Mouse (Mus musculus) hindbrain, embryonic 10.5 days (tissue): ENCODE measurements around the gene Atg9a. TPM values are rescaled to one million over a fixed set of nuclear protein-coding genes. Genes with fewer than 3 reads are reported as not detected.

Source experiments
- DNase-seq: peaks from one replicate; pipeline ENCODE4 v3.0.0-alpha.2; 2017; ENCODE audit warnings: low spot score
- H3K27ac ChIP-seq: fragments of 300-500 bp; sonication (generic); 2 replicates; pipeline ENCODE4 v1.5.1; 2016; ENCODE audit warnings: mild to moderate bottlenecking, moderate library complexity
- H3K27me3 ChIP-seq: fragments of 300-500 bp; sonication (generic); 2 replicates; pipeline ENCODE4 v1.6.1; 2016; ENCODE audit warnings: mild to moderate bottlenecking; ENCODE audit not compliant: poor library complexity, insufficient read depth, severe bottlenecking
- H3K36me3 ChIP-seq: fragments of 300-500 bp; sonication (generic); 2 replicates; pipeline ENCODE4 v1.6.1; 2016; ENCODE audit warnings: mild to moderate bottlenecking, moderate library complexity
- H3K4me1 ChIP-seq: fragments of 300-500 bp; sonication (generic); replicated peaks from 2 replicates; pipeline ENCODE4 v1.6.1; 2016; ENCODE audit warnings: mild to moderate bottlenecking
- H3K4me3 ChIP-seq: fragments of 300-500 bp; sonication (generic); 2 replicates; pipeline ENCODE4 v1.5.1; 2016; ENCODE audit warnings: mild to moderate bottlenecking, moderate library complexity
- H3K9me3 ChIP-seq: fragments of 300-500 bp; sonication (generic); 2 replicates; pipeline ENCODE4 v1.6.1; 2016; ENCODE audit warnings: mild to moderate bottlenecking, moderate library complexity
- WGBS: fragments of 180-500 bp; shearing (Covaris S2); methylation state at CpG from one replicate; pipeline ENCODE4 v1.1.7; 2016; 5-methylcytosine and 5-hydroxymethylcytosine counted together
- polyA plus RNA-seq: library from polyadenylated mRNA; unstranded; fragments of >200 nt; fragmentation: Nextera tagmentation; extraction: Ambion mirVana; gene quantifications from 2 replicates; pipeline ENCODE4 v1.2.1, GENCODE M21; 2016

Atg9a gene
- polyA plus RNA-seq, 1 experiment from 2014 or later: 32.1 TPM

DNA sequence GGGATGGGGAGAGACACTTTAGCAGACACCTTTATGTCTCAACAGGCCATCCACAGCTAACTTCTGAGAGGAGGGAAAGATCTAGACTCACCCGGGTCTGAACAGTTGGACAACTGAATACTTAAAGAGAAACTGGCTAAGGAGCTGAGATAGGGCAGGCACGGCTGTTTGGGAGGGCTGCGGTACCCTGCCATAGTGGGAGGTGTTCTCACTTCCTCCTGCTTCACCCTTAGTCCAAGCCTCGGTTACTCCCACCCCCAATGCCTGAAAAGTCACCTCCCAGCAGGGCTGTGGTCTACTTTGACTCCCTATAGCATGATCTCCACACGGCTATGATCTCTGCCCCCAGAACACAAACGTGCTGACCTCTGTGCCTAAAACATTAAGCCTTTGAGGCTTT is 31.5 kb upstream of the Atg9a start:
- Histone ChIP-seq H3K4me3 (no peak overlapping the region), H3K9me3 (no peaks in the 10 kb centered on the region), H3K36me3 (no peaks in the 10 kb centered on the region), H3K27ac (no peak overlapping the region), H3K4me1 (peaks cover 15% of the 10 kb centered on the region), H3K27me3 (peaks cover 44% of the 10 kb centered on the region)
- 74% methylated on average over 6 of the region's 6 CpGs for WGBS
- no peak for DNase-seq

GRCm38 (mm10) chr1:75222926-75223325 is 30.9 kb upstream of the Atg9a start:
- WGBS: 86% methylated on average over 6 of the region's 6 CpGs
- H3K27me3 ChIP-seq: peaks cover 50% of the 10 kb centered on the region
- no peak for DNase-seq

GRCm38 (mm10) chr1:75221538-75221937 is 29.5 kb upstream of the Atg9a start:
- Histone ChIP-seq H3K27ac (no peak overlapping the region), H3K4me1 (peaks cover 22% of the 10 kb centered on the region), H3K9me3 (no peaks in the 10 kb centered on the region), H3K36me3 (no peaks in the 10 kb centered on the region), H3K27me3 (peaks cover 64% of the 10 kb centered on the region), H3K4me3 (no peak overlapping the region)
- no peak for DNase-seq
- 86% methylated on average over 3 of the region's 3 CpGs for WGBS

More at GRCm38 (mm10) chr1:75222926-75223325, 30.9 kb upstream of the Atg9a start:
- H3K4me1 ChIP-seq: peaks cover 21% of the 10 kb centered on the region
- no peaks in the 10 kb centered on the region for H3K36me3 ChIP-seq
- H3K27ac ChIP-seq: no peak overlapping the region
- H3K4me3 ChIP-seq: no peak overlapping the region
- H3K9me3 ChIP-seq: no peaks in the 10 kb centered on the region

DNA sequence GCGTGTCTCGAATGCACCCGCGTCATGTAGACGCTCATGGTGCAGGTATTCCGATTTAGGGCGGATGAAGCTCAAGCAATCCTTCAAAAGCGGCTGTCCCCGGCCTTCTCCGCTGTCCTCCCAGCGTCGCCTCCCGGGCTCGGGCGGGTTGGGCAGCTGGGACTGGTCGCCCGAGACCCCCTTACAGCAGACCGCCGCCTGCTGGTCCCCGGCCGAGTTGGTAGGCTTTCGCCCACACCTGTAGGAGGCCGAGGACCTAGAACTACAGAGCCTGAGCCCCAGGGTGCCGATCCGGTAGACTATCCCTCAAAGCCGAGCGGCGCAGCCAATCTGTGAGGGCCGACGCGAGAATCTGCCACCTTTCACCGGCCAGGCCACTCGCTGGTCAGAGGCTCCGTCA is 27.5 kb upstream of the Atg9a start, which contains the start of gene Tuba4a:
Gene Tuba4a, minus strand, starts transcription at position 335 of the 400 bp plus-strand sequence.
- Histone ChIP-seq H3K36me3 (peaks cover 18% of the 10 kb centered on the region), H3K9me3 (no peaks in the 10 kb centered on the region), H3K27me3 (peaks cover 77% of the 10 kb centered on the region), H3K4me1 (peaks cover 22% of the 10 kb centered on the region), H3K27ac (peak within 1 kb of the TSS; percentile 71), H3K4me3 (peak within 1 kb of the TSS; percentile 60)
- DNase-seq: peak; percentile 43
- under 1% methylated on average over 34 of the region's 34 CpGs for WGBS

- Histone ChIP-seq H3K27me3 (peaks cover 77% of the 10 kb centered on the region), H3K27ac (peak overlapping the region; percentile 71; the same call in 1 of the 2 replicates), H3K4me3 (peak overlapping the region; percentile 60), H3K9me3 (no peaks in the 10 kb centered on the region), H3K36me3 (peaks cover 23% of the 10 kb centered on the region), H3K4me1 (peaks cover 22% of the 10 kb centered on the region)
- WGBS: under 1% methylated on average over 24 of the region's 24 CpGs
- peak; percentile 69 for DNase-seq
These were observed 27.1 kb upstream of the Atg9a start for GRCm38 (mm10) chr1:75219078-75219477.

DNA sequence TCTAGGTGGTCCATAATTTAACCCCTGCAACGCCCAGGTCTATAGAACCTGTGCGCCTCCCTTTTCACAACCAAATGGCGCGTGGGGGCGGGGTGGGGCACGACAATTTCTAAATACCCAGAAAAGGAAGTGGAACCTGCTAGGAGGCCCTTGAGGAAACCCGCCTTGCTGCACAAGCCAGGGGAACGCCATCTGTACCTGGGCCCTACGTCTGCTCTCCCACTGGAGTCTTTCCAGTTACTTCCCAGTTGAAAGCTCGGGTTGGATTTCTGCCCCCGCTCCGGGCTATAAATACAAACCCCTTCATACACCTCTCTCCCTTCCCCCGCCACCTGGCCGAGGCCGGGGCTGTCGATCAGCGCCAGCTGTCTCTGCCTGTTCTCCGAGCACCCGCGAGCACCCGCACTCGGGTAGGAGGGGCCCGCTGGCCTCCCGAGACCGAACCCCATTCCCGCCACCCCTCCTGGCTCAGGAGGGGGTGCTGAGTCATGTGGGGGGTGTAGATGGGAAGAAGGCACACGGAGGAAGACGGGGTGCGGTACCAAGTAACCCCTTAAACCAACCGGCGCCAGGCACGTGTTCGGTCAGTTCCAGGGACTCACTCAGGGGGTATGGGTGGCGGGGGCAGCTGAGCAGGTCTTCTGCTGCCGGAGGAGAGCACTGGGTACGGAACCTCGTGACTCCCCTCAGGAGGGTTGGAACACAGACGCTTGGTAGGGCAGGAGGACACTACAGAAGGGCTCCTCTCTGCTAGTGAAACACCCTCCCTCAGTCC is 26.4 kb upstream of the Atg9a start:
- peaks cover 77% of the 10 kb centered on the region for H3K27me3 ChIP-seq
- WGBS: 3% methylated on average over 38 of the region's 38 CpGs
- H3K36me3 ChIP-seq: peaks cover 29% of the 10 kb centered on the region
- DNase-seq: peak; percentile 18
- H3K4me3 ChIP-seq: peak overlapping the region; percentile 60
- no peaks in the 10 kb centered on the region for H3K9me3 ChIP-seq
- peaks cover 22% of the 10 kb centered on the region for H3K4me1 ChIP-seq
- H3K27ac ChIP-seq: peak overlapping the region; percentile 71

DNA sequence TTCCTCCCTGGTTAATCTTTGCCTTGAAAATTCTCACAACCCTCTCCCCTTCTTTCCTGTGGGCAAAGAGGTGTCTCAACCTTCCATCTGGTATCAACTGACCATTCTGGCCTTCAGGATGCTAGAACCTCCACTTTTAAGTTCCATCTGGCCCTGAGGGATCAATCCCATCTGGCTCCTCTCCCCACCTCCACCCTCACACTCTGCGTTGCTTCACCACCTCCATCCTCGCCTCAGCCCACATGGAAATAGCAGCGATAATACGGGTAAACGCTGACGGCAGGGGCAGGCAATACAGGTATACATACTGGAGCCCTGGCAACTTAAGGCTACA is 25.9 kb upstream of the Atg9a start:
- DNase-seq: no peak
- 7% methylated on average over 6 of the region's 6 CpGs for WGBS
- H3K4me3 ChIP-seq: peak overlapping the region; percentile 60

DNA sequence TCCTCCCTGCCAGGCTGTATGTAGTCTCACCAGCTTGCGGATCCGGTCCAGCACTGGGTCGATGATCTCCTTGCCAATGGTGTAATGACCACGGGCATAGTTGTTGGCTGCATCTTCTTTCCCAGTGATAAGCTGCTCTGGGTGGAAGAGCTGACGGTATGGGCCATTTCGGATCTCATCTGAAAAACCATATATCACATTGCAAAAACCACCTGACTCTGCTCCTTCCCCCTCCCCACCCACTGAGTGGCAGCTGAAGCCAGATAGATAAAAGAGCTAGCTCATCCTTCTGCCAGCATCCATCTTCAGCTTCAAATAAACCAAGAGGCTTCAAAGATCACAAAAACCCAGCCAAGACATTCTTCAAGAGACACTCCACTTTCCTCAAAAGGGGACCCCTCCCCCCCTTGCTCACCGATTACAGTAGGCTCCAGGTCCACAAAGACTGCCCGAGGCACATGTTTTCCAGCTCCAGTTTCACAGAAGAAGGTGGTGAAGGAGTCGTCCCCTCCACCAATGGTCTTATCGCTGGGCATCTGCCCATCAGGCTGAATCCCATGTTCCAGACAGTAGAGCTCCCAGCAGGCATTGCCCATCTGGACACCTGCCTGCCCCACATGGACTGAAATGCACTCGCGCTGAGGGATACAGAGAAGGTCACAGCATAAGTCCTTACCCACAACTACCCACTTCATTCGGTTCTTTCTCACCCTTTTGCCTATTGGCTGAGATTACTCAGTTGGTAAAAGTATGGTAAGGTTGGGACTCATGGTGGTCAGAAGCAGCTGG is 25.0 kb upstream of the Atg9a start:
- no peak overlapping the region for H3K4me3 ChIP-seq
- H3K36me3 ChIP-seq: peaks cover 43% of the 10 kb centered on the region
- DNase-seq: no peak
- H3K4me1 ChIP-seq: peaks cover 32% of the 10 kb centered on the region
- no peak overlapping the region for H3K27ac ChIP-seq
- no peaks in the 10 kb centered on the region for H3K9me3 ChIP-seq
- H3K27me3 ChIP-seq: peaks cover 67% of the 10 kb centered on the region
- 81% methylated on average over 13 of the region's 13 CpGs for WGBS

More for the DNA sequence above, 25.9 kb upstream of the Atg9a start:
- Histone ChIP-seq H3K4me1 (peaks cover 23% of the 10 kb centered on the region), H3K27me3 (peaks cover 76% of the 10 kb centered on the region), H3K9me3 (no peaks in the 10 kb centered on the region), H3K27ac (no peak overlapping the region), H3K36me3 (peaks cover 35% of the 10 kb centered on the region)

DNA sequence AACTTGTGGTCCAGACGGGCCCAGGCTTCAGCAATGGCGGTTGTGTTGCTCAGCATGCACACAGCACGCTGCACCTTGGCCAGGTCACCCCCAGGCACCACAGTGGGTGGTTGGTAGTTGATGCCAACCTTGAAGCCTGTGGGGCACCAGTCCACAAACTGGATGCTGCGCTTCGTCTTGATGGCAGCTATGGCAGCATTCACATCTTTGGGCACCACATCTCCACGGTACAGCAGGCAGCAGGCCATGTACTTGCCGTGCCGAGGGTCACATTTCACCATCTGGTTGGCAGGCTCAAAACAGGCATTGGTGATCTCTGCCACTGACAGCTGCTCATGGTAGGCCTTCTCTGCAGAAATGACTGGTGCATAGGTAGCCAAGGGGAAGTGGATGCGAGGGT is 23.8 kb upstream of the Atg9a start:
- Histone ChIP-seq H3K4me3 (no peak overlapping the region), H3K4me1 (peaks cover 42% of the 10 kb centered on the region), H3K27ac (no peak overlapping the region), H3K27me3 (peaks cover 55% of the 10 kb centered on the region), H3K36me3 (peaks cover 47% of the 10 kb centered on the region), H3K9me3 (no peaks in the 10 kb centered on the region)
- 94% methylated on average over 9 of the region's 9 CpGs for WGBS
- no peak for DNase-seq

GRCm38 (mm10) chr1:75214886-75215285 is 22.9 kb upstream of the Atg9a start:
- H3K4me1 ChIP-seq: peaks cover 46% of the 10 kb centered on the region
- H3K4me3 ChIP-seq: no peak overlapping the region
- WGBS: 87% methylated on average over 5 of the region's 5 CpGs

GRCm38 (mm10) chr1:75214442-75214841 is 22.4 kb upstream of the Atg9a start:
- H3K4me1 ChIP-seq: peaks cover 46% of the 10 kb centered on the region
- H3K4me3 ChIP-seq: no peak overlapping the region
- 90% methylated on average over 2 of the region's 2 CpGs for WGBS
- H3K27ac ChIP-seq: no peak overlapping the region
- H3K27me3 ChIP-seq: peaks cover 42% of the 10 kb centered on the region
- H3K9me3 ChIP-seq: no peaks in the 10 kb centered on the region
- H3K36me3 ChIP-seq: peaks cover 47% of the 10 kb centered on the region
- no peak for DNase-seq

More at GRCm38 (mm10) chr1:75214886-75215285, 22.9 kb upstream of the Atg9a start:
- Histone ChIP-seq H3K9me3 (no peaks in the 10 kb centered on the region), H3K27me3 (peaks cover 46% of the 10 kb centered on the region), H3K36me3 (peaks cover 47% of the 10 kb centered on the region), H3K27ac (no peak overlapping the region)
- no peak for DNase-seq

DNA sequence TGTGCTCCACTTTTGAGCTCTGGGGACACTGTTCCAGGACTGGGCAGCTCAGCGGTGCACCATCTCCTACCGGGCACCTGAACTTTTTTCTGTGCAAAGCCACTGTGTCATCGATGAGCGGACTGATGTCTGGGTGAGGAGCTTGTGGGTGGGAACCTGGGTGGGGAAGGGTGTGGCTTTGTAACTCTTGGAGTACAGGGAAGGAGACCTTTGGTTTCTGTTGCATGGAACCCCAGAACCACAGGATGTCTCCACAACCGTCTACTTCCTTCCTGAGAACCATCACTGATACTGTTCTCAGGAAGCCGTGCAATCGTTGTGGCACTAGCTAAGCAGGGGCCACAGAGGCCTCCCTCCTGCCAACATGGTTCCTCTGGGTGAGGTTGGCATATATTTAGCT is 21.1 kb upstream of the Atg9a start:
- 86% methylated on average over 7 of the region's 7 CpGs for WGBS
- Histone ChIP-seq H3K9me3 (no peaks in the 10 kb centered on the region), H3K27ac (no peak overlapping the region), H3K4me1 (peaks cover 44% of the 10 kb centered on the region), H3K4me3 (no peak overlapping the region), H3K27me3 (peaks cover 36% of the 10 kb centered on the region), H3K36me3 (peaks cover 47% of the 10 kb centered on the region)
- DNase-seq: no peak

GRCm38 (mm10) chr1:75212542-75212941 is 20.5 kb upstream of the Atg9a start:
- Histone ChIP-seq H3K27ac (no peak overlapping the region), H3K36me3 (peaks cover 47% of the 10 kb centered on the region), H3K4me1 (peaks cover 42% of the 10 kb centered on the region), H3K27me3 (peaks cover 30% of the 10 kb centered on the region), H3K4me3 (no peak overlapping the region), H3K9me3 (no peaks in the 10 kb centered on the region)
- no peak for DNase-seq
- WGBS: 71% methylated on average over 4 of the region's 4 CpGs
